Mouse (Mus musculus) liver, embryonic 14.5 days (tissue): ENCODE results near the gene Vav3.

Experiments used
- CTCF ChIP-seq: IDR thresholded peaks from 2 replicates; pipeline ENCODE4 v1.5.1; 2016; ENCODE audit warnings: antibody characterized with exemption, low read depth, control low read depth
- EP300 ChIP-seq: IDR thresholded peaks from 2 replicates; pipeline ENCODE4 v1.6.1; 2016; ENCODE audit warnings: antibody characterized with exemption, low read depth

DNA sequence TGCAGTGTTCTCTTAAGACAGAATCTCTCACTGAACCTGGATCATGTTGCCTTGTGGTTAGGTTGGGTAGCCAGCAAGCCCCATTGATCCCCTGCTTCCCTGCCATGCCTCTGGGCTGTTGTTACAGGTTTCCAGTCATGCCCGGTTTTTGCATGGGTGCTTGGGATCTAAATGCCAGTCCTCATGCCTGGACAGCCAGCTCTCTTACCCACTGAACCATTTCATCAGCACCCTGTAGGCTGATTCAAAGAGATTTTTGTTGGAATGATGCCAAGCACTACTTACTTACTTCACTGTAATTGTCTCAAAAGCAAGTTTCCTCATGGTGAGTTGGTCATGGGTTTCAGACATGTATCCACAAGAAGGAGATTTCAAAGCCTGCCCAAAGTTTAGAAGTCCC is 281.9 kb downstream of the Vav3 start:
- TF ChIP-seq CTCF (no peak), EP300 (no peak)
